Mouse (Mus musculus) adrenal gland, postnatal 36 days (tissue): ENCODE data around the gene Farp2. TPM values are rescaled to one million over a fixed set of nuclear protein-coding genes. Genes with fewer than 3 reads are reported as not detected.
"Not testable (repeated sequence)": the region's sequence is repeated elsewhere in the genome, so short reads cannot be mapped to it uniquely, and the experiment has no call there.

Experiments
- DNase-seq, 2 experiments: peaks; one replicate each; pipeline ENCODE4 v3.0.0; 2021; ENCODE audit warnings: mixed read lengths in 1 of 2
- total RNA-seq, 2 experiments: library from RNA; stranded (reverse); gene quantifications; 2 replicates each; pipeline ENCODE4 v1.2.3; 2021

Farp2 gene
- total RNA-seq, 2 experiments from 2014 or later, result 19.1 to 23.5 TPM

- DNase-seq, result peak; percentile 56 to 63
Measured at GRCm38 (mm10) chr1:93635091-93635579, 123.3 kb downstream of the Farp2 start.

GRCm38 (mm10) chr1:93635580-93636192 lies 123.8 kb downstream of the Farp2 start:
- peak; percentile 98 to 99 for DNase-seq

GRCm38 (mm10) chr1:93636211-93636897 lies 124.5 kb downstream of the Farp2 start:
- no peak for DNase-seq

GRCm38 (mm10) chr1:93641978-93642377 lies 130.1 kb downstream of the Farp2 start:
- no peak for DNase-seq

GRCm38 (mm10) chr1:93642692-93643091 lies 130.8 kb downstream of the Farp2 start:
- DNase-seq, result no peak

- no peak for DNase-seq
Measured at GRCm38 (mm10) chr1:93649604-93650172, 137.8 kb downstream of the Farp2 start.

- no peak for DNase-seq
Measured at GRCm38 (mm10) chr1:93654275-93654674, 142.4 kb downstream of the Farp2 start.

GRCm38 (mm10) chr1:93654798-93655197 lies 142.9 kb downstream of the Farp2 start:
- no peak for DNase-seq

- no peak for DNase-seq
Measured at GRCm38 (mm10) chr1:93656325-93657024, 144.6 kb downstream of the Farp2 start.

GRCm38 (mm10) chr1:93657025-93657360 lies 145.1 kb downstream of the Farp2 start:
- no peak for DNase-seq

GRCm38 (mm10) chr1:93658559-93658958 lies 146.7 kb downstream of the Farp2 start, which contains the start of gene Stk25:
Stk25 (minus strand) TSS chr1:93658659.
- not testable (repeated sequence) for DNase-seq

- DNase-seq, result peak; percentile 72 to 75
Measured at GRCm38 (mm10) chr1:93667760-93668400, 156.0 kb downstream of the Farp2 start.

GRCm38 (mm10) chr1:93668791-93669548 lies 157.1 kb downstream of the Farp2 start:
- peak; percentile 85 to 92 for DNase-seq

- DNase-seq, result no peak
Measured at GRCm38 (mm10) chr1:93669941-93670340, 158.1 kb downstream of the Farp2 start.

Other genes starting within 250 kb of the Farp2 start
- 10 to 100 TPM; 23.0 to 24.9 TPM for gene Mterf4, start 206.2 kb upstream of the Farp2 start, total RNA-seq
- 10 to 100 TPM; 31.8 to 32.5 TPM for gene Ppp1r7, start 169.2 kb upstream of the Farp2 start, total RNA-seq
- 1 to 10 TPM; 3.3 to 3.7 TPM for gene Pask, start 168.6 kb upstream of the Farp2 start, total RNA-seq
- not detected for gene Ano7, start 138.1 kb upstream of the Farp2 start, total RNA-seq
- 100 to 1,000 TPM; 374 to 400 TPM for gene Hdlbp, start 33.3 kb upstream of the Farp2 start, total RNA-seq
- 100 to 1,000 TPM; 127 to 129 TPM for gene Stk25, start 146.6 kb downstream of the Farp2 start, total RNA-seq
- gene Bok, start 173.6 kb downstream of the Farp2 start, total RNA-seq, result 10 to 100 TPM; 10.9 to 13.1 TPM
- 10 to 100 TPM; 82.3 to 86.2 TPM for gene Atg4b, start 239.4 kb downstream of the Farp2 start, total RNA-seq
- 10 to 100 TPM; 45.4 to 57.4 TPM for gene Thap4, start 242.8 kb downstream of the Farp2 start, total RNA-seq